Mouse (Mus musculus) thymus, adult 2 months (tissue): ENCODE measurements around the gene Dgkg.

Experiments used
- CTCF ChIP-seq: fragments of 200-500 bp; IDR thresholded peaks from 2 replicates; pipeline ENCODE4 v1.5.1; 2012; ENCODE audit warnings: mild to moderate bottlenecking, control low read depth, low read length, moderate library complexity, borderline replicate concordance; ENCODE audit not compliant: control insufficient read depth, poor library complexity, insufficient read depth; ENCODE audit errors: extremely low read depth
- POLR2A ChIP-seq: fragments of 200-500 bp; IDR thresholded peaks from 2 replicates; pipeline ENCODE4 v1.6.1; 2012; ENCODE audit warnings: mild to moderate bottlenecking, low read length, control low read depth, moderate library complexity; ENCODE audit not compliant: control insufficient read depth, poor library complexity, insufficient read depth; ENCODE audit errors: extremely low read depth

GRCm38 (mm10) chr16:22491446-22492166 lies 165.4 kb downstream of the Dgkg start:
- TF ChIP-seq POLR2A (no peak), CTCF (no peak)
